Mouse (Mus musculus) erythroblast, embryonic 14.5 days (primary cell): ENCODE results near the gene Ccm2.

Source experiments
- GATA1 ChIP-seq: IDR thresholded peaks from 2 replicates; pipeline ENCODE4 v1.6.1; 2012; ENCODE audit warnings: low read length, inconsistent platforms, mixed read lengths
- TAL1 ChIP-seq: IDR thresholded peaks from 3 replicates; pipeline ENCODE4 v1.6.1; 2012; ENCODE audit warnings: low read length, inconsistent platforms, mixed read lengths

- TF ChIP-seq GATA1 (peak; percentile 51), TAL1 (peak; percentile 63)
These were observed 44.4 kb downstream of the Ccm2 start for GRCm38 (mm10) chr11:6590933-6591675.
